Mouse (Mus musculus) forebrain, embryonic 10.5 days (tissue): ENCODE data around the gene Olfr464. TPM values are rescaled to one million over a fixed set of nuclear protein-coding genes. Genes with fewer than 3 reads are reported as not detected.

Source experiments
- DNase-seq: peaks from one replicate; pipeline ENCODE4 v3.0.0-alpha.2; 2017; ENCODE audit warnings: low spot score; ENCODE audit errors: extremely low spot score
- H3K27ac ChIP-seq: fragments of 300-500 bp; sonication (generic); 2 replicates; pipeline ENCODE4 v1.5.1; 2016; ENCODE audit warnings: mild to moderate bottlenecking
- H3K27me3 ChIP-seq: fragments of 300-500 bp; sonication (generic); 2 replicates; pipeline ENCODE4 v1.6.1; 2016; ENCODE audit warnings: mild to moderate bottlenecking; ENCODE audit not compliant: poor library complexity, severe bottlenecking
- H3K36me3 ChIP-seq: fragments of 300-500 bp; sonication (generic); replicated peaks from 2 replicates; pipeline ENCODE4 v1.6.1; 2016; ENCODE audit warnings: mild to moderate bottlenecking, moderate library complexity
- H3K4me1 ChIP-seq: fragments of 300-500 bp; sonication (generic); 2 replicates; pipeline ENCODE4 v1.6.1; 2016
- H3K4me3 ChIP-seq: fragments of 300-500 bp; sonication (generic); 2 replicates; pipeline ENCODE4 v1.5.1; 2016; ENCODE audit warnings: mild to moderate bottlenecking, moderate library complexity
- H3K9me3 ChIP-seq: fragments of 300-500 bp; sonication (generic); 2 replicates; pipeline ENCODE4 v1.6.1; 2016; ENCODE audit warnings: mild to moderate bottlenecking, moderate library complexity
- WGBS: fragments of 180-500 bp; shearing (Covaris S2); methylation state at CpG from one replicate; pipeline ENCODE4 v1.1.7; 2016; 5-methylcytosine and 5-hydroxymethylcytosine counted together
- polyA plus RNA-seq: library from polyadenylated mRNA; unstranded; fragments of >200 nt; fragmentation: Nextera tagmentation; extraction: Ambion mirVana; gene quantifications from 2 replicates; pipeline ENCODE4 v1.2.1, GENCODE M21; 2016

Gene Olfr464
- not detected in 2 replicates for polyA plus RNA-seq

DNA sequence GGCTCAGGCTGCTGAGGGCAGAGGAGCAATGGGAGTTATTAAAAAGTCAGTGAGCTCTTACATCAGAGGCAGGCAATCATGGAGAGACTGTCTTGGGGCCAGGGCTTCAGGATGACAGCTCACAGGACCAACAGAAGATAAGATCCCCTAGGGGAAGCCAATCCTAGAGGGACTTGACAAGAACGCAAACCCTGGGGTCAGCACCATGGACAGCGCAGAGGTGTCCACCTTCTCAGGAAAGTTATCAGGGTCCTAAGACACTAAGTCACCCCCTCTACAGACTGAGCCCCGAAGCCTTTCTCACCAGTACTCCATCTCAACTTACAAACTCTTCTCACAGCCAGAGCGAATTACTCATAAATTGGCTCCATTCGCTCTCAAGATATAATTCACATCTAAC, at the start of gene Olfr464:
Gene Olfr464, minus strand, starts transcription at position 2 of the 400 bp plus-strand sequence.
- 32% methylated on average over 5 of the region's 5 CpGs for WGBS
- H3K36me3 ChIP-seq = no peaks in the 10 kb centered on the region
- no peak within 1 kb of the TSS for H3K4me3 ChIP-seq
- peak; percentile 27 for DNase-seq
- H3K9me3 ChIP-seq = no peaks in the 10 kb centered on the region
- H3K4me1 ChIP-seq = no peaks in the 10 kb centered on the region
- no peak within 1 kb of the TSS for H3K27ac ChIP-seq
- no peaks in the 10 kb centered on the region for H3K27me3 ChIP-seq

GRCm38 (mm10) chr11:87968356-87969122, 47.8 kb upstream of the Olfr464 start:
- 26% methylated on average over 13 of the region's 20 CpGs for WGBS
- Histone ChIP-seq H3K4me3 (peak overlapping the region; percentile 32), H3K36me3 (no peaks in the 10 kb centered on the region)

GRCm38 (mm10) chr11:87967692-87968289, 47.0 kb upstream of the Olfr464 start:
- Histone ChIP-seq H3K4me3 (peak overlapping the region; percentile 32), H3K9me3 (no peaks in the 10 kb centered on the region), H3K4me1 (peaks cover 30% of the 10 kb centered on the region), H3K27me3 (peaks cover 10% of the 10 kb centered on the region), H3K27ac (no peak overlapping the region), H3K36me3 (no peaks in the 10 kb centered on the region)
- DNase-seq = peak; percentile 90
- 2% methylated on average over 17 of the region's 17 CpGs for WGBS

More at GRCm38 (mm10) chr11:87968356-87969122, 47.8 kb upstream of the Olfr464 start:
- H3K27me3 ChIP-seq = peaks cover 10% of the 10 kb centered on the region
- DNase-seq = no peak
- no peak overlapping the region for H3K27ac ChIP-seq
- peaks cover 30% of the 10 kb centered on the region for H3K4me1 ChIP-seq
- no peaks in the 10 kb centered on the region for H3K9me3 ChIP-seq

- Histone ChIP-seq H3K4me1 (peaks cover 30% of the 10 kb centered on the region), H3K9me3 (no peaks in the 10 kb centered on the region), H3K27ac (no peak overlapping the region), H3K36me3 (no peaks in the 10 kb centered on the region), H3K27me3 (peaks cover 10% of the 10 kb centered on the region), H3K4me3 (no peak overlapping the region)
- DNase-seq = no peak
- WGBS = 55% methylated on average over 10 of the region's 10 CpGs
Measured at GRCm38 (mm10) chr11:87966214-87966613, 45.4 kb upstream of the Olfr464 start.

GRCm38 (mm10) chr11:87965293-87965692, 44.5 kb upstream of the Olfr464 start:
- H3K9me3 ChIP-seq = no peaks in the 10 kb centered on the region
- no peak for DNase-seq
- H3K27ac ChIP-seq = no peak overlapping the region
- 54% methylated on average over 3 of the region's 3 CpGs for WGBS
- peaks cover 10% of the 10 kb centered on the region for H3K27me3 ChIP-seq
- no peaks in the 10 kb centered on the region for H3K36me3 ChIP-seq
- H3K4me1 ChIP-seq = peaks cover 30% of the 10 kb centered on the region
- H3K4me3 ChIP-seq = no peak overlapping the region

DNA sequence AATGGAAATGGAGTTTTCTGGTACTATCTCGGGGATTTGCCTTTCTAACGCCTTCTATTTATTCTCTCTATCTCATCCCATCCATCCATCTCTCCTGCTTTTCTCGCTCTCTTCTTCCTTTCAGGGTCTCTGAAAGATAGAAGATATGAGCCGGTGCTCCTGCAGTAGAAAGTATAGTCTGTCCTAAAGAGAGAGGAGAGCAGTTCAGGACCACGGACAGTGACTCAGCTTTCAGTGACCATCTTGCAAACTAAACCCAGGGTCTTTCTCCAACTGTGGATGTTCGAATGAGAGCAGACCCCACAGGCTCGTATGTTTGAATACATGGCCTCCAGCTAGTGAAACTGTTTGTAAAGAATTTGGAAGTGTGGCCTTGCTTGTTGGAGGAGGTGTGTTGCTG, 36.3 kb upstream of the Olfr464 start:
- DNase-seq = peak; percentile 44
- no peak overlapping the region for H3K27ac ChIP-seq
- no peak overlapping the region for H3K4me3 ChIP-seq
- 42% methylated on average over 7 of the region's 7 CpGs for WGBS
- no peaks in the 10 kb centered on the region for H3K27me3 ChIP-seq
- no peaks in the 10 kb centered on the region for H3K9me3 ChIP-seq
- no peaks in the 10 kb centered on the region for H3K4me1 ChIP-seq
- H3K36me3 ChIP-seq = no peaks in the 10 kb centered on the region

DNA sequence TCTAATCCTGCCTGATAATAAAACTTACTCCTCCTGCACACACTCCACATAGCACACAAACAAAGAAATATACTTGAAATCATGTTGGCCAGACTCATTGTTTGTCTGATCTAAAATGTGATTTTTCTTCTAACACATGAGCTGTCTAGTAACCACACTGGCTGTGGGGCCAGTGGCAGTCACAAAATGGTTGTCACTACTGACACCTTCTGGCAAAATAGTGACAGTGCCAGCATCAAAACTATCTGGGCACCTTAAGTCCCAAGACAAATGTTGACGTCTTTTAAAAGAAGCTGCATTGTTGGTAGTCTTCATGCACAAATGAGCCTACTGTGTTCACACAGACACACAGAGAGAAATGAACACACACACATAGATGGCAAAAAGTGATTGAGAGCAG, 34.4 kb upstream of the Olfr464 start:
- WGBS = 20% methylated on average over 1 of the region's 1 CpGs

GRCm38 (mm10) chr11:87949990-87950389, 29.2 kb upstream of the Olfr464 start:
- DNase-seq = no peak

More for the DNA sequence above, 34.4 kb upstream of the Olfr464 start:
- Histone ChIP-seq H3K27me3 (no peaks in the 10 kb centered on the region), H3K9me3 (no peaks in the 10 kb centered on the region), H3K27ac (no peak overlapping the region), H3K4me1 (peaks cover 1% of the 10 kb centered on the region; the same call in 1 of the 2 replicates), H3K4me3 (no peak overlapping the region), H3K36me3 (no peaks in the 10 kb centered on the region)
- DNase-seq = no peak

DNA sequence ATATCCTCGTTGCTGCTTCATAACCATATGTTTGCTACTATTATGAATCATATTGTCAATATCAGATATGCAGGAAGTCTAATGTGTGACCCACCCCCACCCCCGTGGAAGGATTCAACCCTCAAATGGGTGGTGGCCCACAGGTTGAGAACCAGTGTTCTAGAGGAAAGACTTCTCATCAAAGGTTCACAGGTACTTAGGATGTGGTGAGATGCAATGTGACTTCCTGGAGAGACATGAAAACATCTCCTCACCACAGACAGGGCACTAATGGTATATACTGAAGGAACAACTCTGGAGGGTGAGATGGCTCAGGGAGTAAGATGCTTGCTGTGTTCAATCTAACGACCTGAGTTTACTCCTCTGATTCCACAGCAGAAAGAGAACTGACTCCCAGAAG, 14.7 kb upstream of the Olfr464 start:
- DNase-seq = no peak
- Histone ChIP-seq H3K36me3 (no peaks in the 10 kb centered on the region), H3K4me1 (no peaks in the 10 kb centered on the region), H3K27me3 (no peaks in the 10 kb centered on the region), H3K4me3 (no peak overlapping the region), H3K9me3 (peaks cover 1% of the 10 kb centered on the region; the same call in 1 of the 2 replicates), H3K27ac (no peak overlapping the region)
- 81% methylated on average over 3 of the region's 3 CpGs for WGBS

More at GRCm38 (mm10) chr11:87949990-87950389, 29.2 kb upstream of the Olfr464 start:
- Histone ChIP-seq H3K27ac (no peak overlapping the region), H3K36me3 (no peaks in the 10 kb centered on the region), H3K4me3 (no peak overlapping the region), H3K9me3 (no peaks in the 10 kb centered on the region), H3K27me3 (no peaks in the 10 kb centered on the region), H3K4me1 (peaks cover 4% of the 10 kb centered on the region; the same call in 1 of the 2 replicates)
- 2% methylated on average over 2 of the region's 2 CpGs for WGBS

- Histone ChIP-seq H3K27ac (no peak overlapping the region), H3K36me3 (no peaks in the 10 kb centered on the region), H3K9me3 (peaks cover 3% of the 10 kb centered on the region; the same call in 1 of the 2 replicates), H3K27me3 (no peaks in the 10 kb centered on the region), H3K4me3 (no peak overlapping the region), H3K4me1 (no peaks in the 10 kb centered on the region)
- WGBS = 81% methylated on average over 2 of the region's 2 CpGs
- DNase-seq = no peak
Measured at GRCm38 (mm10) chr11:87933731-87934130, 13.0 kb upstream of the Olfr464 start.

DNA sequence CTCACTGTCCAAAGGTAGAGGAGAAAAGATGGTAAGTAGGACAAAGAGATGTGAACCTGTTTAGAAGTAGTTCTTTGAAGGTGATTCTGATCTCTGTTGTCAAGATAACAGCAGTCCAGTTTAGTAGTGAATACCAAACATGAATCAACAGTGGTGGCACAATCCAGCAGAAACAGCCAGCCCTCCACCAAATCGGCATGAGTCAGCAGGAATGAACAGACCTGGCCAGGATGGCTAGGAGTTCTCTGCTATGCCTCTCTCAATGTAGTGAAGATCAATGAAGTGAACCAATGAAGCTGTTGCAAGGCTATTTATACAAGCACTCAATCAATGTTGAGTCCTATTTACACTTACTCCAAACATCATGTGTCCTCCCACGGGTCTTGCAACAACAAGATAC, 9.6 kb upstream of the Olfr464 start:
- peaks cover 3% of the 10 kb centered on the region; the same call in 1 of the 2 replicates for H3K9me3 ChIP-seq
- WGBS = 93% methylated on average over 2 of the region's 2 CpGs
- no peaks in the 10 kb centered on the region for H3K27me3 ChIP-seq
- no peak overlapping the region for H3K4me3 ChIP-seq
- H3K27ac ChIP-seq = no peak overlapping the region
- no peaks in the 10 kb centered on the region for H3K36me3 ChIP-seq
- DNase-seq = no peak
- no peaks in the 10 kb centered on the region for H3K4me1 ChIP-seq

- Histone ChIP-seq H3K4me3 (no peak overlapping the region), H3K36me3 (no peaks in the 10 kb centered on the region), H3K27me3 (no peaks in the 10 kb centered on the region), H3K4me1 (no peaks in the 10 kb centered on the region), H3K9me3 (no peaks in the 10 kb centered on the region), H3K27ac (no peak overlapping the region)
- 74% methylated on average over 2 of the region's 2 CpGs for WGBS
- DNase-seq = no peak
Measured at GRCm38 (mm10) chr11:87920301-87920700, 466 bp downstream of the Olfr464 start.

DNA sequence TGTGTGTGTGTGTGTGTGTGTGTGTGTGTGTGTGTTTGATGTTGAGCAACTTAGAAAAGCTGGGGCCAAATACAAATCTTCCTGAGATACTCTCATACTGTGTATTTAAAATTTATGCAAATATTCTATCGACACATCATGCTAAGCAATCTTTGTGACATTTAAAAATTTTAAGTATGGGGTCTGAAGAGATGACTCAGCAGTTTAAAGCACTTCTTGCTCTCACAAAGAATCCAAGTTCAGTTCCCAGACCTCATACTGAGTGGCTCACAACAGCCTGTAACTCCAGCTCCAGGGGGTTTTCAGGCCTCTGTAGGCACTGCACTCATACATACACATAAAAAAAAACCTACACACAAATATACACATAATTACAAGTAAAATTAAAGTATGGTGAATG, 4.8 kb downstream of the Olfr464 start:
- Histone ChIP-seq H3K36me3 (no peaks in the 10 kb centered on the region), H3K27ac (no peak overlapping the region), H3K4me3 (no peak overlapping the region), H3K9me3 (no peaks in the 10 kb centered on the region), H3K4me1 (no peaks in the 10 kb centered on the region), H3K27me3 (no peaks in the 10 kb centered on the region)
- DNase-seq = no peak
- WGBS = 92% methylated on average over 1 of the region's 1 CpGs
